Mouse (Mus musculus) cerebellum, adult 11-12 months (tissue): ENCODE data around the gene Cep95.
A peak's percentile ranks its signal among the peaks of the same experiment; 100 is the strongest.

Source experiments
- DNase-seq: peaks from one replicate; pipeline ENCODE4 v3.0.0; 2022

Cep95 gene

DNA sequence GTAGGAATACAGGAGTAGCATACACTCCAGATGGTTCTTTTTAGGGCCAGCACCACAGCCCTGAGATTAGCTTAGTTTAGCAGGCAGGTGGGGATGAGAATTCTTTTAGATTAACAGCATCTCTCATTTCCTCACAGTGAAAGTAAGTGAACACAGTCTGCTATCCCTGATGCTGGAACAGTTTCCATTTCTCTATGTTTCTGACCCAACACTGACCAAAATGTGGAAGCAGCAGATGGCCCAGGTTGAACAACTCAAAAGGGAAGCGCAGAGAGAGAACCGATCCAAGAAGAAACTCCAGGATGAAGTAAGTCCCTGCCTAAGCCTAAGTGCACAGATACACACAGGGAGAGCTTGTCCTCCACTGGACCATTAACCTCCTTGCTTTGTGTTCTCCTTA lies 26.3 kb downstream of the Cep95 start:
- DNase-seq = peak; percentile 61

DNA sequence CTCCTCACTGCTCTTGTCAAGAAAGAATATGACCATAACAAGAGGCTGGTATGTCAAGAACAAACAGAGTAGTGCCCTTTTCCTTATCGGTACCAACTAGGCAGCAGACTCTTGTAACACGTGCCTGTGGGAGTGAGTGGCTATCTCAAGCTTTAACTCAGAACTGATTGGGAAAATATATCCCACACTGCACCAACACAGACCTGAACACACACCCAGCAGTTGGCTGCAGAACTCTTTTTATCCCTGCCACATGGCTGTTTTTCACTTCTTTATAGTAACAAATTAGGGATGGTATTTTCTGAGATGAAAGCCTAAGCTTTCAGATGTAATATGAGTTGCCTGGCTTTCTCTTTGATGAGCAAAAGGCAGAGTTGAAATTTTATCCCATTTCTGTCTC lies 26.7 kb downstream of the Cep95 start:
- no peak for DNase-seq

DNA sequence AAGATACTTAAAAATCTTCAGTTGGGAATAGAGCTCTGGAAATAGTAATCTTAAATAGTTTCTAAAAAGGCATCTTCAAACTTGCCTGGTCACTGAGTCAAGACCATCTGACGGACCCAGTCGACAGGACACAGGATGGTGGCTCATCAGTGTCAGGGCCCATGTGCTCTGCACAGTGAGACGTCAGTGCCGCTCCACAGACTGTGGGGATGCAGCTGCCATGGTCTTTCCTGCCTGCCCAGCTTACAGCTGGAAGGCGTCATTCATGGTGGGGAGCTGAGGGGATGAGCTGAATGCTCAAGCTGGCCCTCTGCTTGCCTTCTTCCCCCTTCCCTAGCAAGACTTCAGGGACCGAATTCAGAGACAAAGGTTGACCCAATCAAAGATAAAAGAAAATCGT lies 27.3 kb downstream of the Cep95 start:
- no peak for DNase-seq

DNA sequence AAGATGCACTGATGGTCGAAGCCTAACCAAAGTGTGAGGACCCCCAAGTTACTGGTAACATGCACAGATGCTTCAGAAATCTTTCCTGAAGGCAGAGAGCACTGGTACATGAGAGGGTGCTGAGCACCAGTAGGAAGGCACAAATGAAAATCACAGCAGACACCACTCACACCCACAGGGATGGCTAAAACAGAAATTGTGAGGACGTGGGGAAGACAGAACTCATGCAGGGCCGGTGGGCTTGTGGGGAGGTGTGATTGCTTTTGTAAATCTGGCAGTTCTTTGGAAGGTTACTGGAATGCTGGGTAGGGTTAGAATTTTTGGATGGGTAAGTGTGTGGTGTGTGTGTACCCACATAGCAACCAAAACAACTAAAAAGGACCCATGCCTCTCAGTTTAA lies 28.1 kb downstream of the Cep95 start:
- DNase-seq = no peak

DNA sequence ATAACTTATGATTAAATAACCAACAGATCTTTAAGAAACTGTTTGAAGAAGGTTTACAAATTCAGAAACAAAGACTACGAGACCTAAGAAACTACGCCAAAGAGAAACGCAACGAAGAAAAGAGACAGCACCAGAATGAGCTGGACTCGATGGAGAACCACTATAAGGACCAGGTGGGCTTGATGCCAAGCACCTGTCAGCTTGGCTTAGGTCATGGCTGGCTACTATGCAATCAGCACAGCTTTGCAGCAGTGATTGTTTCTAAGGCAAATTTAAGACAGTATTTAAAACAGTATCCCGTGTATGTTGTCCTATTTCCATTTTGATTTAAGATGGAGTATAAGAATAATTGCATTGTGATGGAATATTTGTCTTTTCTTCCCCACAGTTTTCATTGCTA lies 28.8 kb downstream of the Cep95 start:
- peak; percentile 85 for DNase-seq

DNA sequence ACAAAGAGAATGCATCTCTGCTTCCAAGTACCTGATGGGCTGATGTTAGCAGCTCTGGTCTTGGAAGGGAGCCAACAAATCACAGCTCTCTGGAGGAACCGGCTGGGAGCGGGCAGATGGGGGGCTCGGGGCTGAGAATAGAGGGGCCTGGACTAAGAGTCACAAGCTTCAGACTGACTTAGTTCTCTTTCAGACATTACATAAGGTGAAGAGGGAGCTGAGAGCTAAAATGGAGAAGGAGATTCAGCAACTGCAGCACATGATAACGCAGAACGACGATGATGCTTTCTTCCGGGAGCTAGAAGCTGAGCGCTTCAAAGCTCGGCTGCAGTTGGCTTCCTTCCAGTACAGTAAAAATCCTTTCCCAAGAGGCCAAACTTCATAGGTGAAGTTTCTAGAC lies 29.3 kb downstream of the Cep95 start:
- no peak for DNase-seq

DNA sequence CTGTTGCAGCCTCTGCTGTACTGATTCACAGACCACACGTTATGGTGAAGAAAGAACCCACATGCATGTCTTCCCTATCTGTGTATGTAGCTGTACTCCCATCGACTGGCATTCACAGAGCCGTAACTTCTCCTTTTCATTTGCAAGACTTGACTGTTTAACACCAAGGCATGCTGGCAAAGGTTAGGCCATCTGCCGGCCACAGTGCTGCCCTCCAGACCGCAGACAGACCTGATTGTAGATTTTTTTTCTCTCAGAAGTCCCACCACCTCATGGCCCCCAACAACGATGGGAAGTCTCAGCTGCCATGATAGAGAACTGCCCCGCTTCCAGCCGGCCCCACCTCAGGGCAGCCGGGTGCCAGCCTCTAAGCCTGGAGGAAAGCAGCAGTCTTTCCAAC lies 30.5 kb downstream of the Cep95 start:
- DNase-seq = peak; percentile 64

DNA sequence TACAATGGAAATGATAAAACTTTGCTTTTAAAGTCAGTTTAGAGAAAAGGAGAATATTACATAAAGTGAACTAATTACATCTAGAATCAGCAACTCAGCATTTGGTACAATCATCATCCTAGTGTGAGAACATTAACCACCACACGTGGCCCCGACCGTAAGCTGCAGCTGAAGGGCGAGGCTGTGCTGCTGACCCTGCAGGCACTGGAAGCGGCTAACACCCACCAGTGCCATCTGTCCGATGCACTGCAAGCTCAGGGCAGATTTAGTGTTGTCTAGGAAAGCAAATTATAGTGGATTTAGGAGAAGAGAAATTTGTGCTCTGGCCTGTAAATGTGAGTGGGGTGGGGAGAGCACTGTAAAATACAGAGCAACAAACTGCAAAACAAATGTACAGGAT lies 31.2 kb downstream of the Cep95 start:
- DNase-seq = peak; percentile 63

DNA sequence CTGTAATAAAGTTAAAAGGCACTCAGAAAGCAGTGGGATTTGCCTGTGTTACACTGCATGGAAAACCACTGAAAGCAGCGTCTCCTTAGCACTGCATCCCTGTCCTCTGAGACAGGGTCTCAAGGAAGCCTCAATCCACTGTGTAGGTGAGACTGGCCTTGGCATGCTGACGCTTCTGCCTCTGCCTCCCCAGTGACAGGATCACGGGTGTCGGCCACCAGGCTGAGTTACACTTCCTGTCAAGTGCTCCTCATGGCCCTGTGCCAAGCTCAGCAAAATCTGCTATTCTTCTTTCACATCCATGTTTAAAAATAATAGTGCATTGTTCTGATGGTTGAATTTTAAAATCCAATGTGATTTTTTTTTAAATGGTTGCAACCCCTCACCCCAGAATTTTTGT lies 31.9 kb downstream of the Cep95 start:
- peak; percentile 66 for DNase-seq

DNA sequence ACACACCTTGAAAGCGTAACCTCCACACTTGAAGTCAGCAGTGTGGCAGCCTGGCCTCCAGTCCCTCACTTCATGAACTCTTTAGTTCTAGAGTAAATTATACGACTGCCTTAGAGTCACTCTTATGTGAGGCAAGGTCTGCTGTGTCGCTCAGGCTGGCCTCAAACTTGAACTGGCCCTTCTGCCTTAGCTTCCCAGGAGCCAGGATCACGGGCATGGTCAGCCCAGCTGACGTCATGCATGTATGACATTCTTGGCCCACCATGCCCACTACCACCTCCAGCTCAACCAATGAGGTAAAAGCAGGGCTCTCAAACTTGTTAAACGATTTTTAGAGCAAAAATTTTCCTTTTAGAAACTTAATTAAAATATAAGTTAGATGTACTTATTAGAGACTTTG lies 32.3 kb downstream of the Cep95 start:
- no peak for DNase-seq

DNA sequence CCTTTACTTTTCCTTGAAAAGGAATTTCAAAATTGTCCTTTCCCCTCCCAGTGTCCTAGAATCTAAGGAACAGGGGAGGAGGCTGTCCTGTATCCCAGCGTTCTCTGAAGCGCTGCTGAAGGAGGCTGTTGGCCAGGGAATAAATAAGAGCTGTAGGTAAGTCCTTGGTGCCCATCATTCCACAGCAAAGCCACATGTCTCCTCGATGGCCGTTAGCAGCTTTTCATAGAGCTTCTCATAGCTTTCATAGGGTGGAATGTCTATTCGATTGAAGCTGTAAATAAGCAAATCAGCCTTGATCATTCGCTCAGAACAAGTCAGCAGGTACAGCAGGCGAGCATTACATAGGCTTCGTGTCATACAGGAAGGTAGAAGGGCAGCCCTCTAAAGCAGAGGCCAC lies 33.4 kb downstream of the Cep95 start:
- DNase-seq = no peak

DNA sequence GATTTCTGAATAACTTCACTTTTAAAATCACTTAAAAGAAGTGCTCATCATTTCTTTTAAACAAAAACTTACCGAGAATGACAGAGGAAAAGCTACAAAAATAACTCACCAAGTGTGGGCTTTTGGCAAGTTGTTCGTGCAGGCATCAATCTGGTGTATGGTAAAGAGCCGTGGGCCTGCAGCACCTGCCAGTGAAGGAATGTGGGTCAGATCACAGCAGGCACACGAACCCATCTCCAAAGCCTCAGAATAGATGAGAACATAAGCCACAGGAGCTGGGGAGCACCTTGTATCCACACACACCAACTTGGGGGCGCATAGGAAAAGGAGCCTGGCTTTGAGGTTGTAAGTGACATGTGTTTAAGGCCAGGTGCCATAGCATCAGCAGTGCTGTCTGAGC lies 33.9 kb downstream of the Cep95 start:
- DNase-seq = peak; percentile 98

DNA sequence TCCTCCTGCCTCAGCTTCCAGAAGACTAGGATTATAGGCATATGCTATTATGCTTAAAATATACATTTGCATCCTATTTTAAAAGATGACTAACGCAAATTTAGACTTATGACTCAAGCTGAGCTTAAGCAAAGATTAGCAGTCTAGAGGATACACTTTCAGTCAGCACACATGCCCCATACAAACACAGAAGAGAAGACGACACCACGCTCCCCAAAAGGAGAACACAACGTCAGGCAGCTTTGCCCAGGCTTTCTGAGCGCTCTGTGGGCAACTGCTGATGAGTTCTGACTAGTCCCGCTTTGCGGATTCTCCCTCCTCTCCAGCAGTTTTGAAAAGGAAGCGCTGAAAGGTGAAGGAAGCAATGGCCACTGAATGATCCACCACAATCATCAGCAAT lies 34.7 kb downstream of the Cep95 start:
- no peak for DNase-seq

DNA sequence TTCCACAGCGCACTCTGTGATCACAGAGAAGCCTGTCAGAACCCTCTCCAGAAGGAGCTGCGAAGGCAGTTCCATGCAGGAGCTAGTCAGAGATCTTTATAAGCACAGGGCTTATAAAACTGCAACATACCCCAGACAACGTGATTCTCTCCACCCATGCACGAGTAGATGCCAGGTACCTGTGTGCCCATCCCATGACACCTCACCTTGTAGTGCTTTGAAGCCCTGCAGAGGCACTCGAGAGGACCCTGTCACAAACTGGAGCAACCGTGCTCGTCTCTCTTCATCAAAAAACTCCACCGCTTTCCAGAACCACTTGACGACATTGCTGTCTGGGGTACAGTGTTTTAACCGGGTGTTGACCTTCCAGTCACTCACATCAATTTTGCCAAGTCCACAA lies 35.4 kb downstream of the Cep95 start:
- no peak for DNase-seq

DNA sequence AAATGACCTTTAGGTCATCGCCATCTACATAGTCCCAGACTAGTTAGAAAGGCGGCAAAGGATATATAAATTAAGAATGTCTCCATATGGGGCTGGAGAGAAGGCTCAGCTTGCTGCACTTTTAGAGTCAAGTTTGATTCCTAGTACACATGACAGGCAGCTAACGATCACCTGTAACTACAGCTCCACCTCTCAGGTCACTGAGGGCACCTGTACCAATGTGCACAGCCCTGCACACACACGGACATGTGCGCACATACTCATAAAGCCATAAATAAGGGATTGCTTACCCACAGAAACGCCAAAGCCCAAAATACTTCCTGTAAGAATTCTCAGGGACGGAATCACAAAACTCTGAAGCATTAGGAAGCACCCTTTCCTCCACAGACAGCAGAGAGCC lies 39.0 kb downstream of the Cep95 start:
- no peak for DNase-seq

DNA sequence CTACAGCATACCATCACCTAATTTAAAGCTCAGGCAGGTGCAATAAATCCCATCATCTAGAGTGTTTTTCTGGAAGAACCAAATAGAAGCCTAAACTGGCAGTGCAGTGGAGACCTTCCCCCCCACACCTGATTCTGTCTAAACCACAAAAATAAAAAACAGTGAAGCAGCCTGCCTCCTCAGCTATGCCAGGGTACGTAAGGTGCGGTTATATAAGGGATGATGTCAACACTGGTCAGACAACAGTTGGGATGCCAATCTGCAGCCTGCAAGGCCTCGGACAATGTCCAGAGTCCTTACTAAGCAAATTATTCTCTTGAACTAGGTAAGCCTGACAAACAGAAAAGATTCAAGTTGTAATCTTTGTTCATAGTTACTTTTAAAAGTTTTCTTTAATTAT lies 53.0 kb downstream of the Cep95 start:
- DNase-seq = peak; percentile 70

DNA sequence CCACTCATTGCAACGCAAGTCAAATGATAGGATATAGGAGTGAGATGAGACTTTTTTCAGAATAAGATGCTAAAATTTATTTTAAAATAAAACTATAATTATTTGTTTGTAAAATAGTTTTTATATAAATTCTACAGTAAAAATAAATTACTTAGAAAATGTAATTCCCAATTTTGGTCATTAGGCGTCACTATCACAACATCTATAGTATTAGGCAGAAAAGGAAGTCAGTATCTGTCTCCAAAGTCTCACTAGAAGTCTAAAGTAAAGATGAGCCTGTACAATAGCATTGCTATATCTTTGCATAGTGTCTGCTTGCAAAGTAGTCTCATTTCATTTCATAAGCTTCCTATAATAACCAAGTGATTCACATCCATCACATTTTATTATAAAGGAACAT lies 62.4 kb downstream of the Cep95 start:
- DNase-seq = no peak
